Mouse (Mus musculus) embryonic facial prominence, embryonic 14.5 days (tissue): ENCODE results near the gene Col6a2. TPM values are rescaled to one million over a fixed set of nuclear protein-coding genes. Genes with fewer than 3 reads are reported as not detected.

Experiments
- ATAC-seq: fragments of 200-750 bp; cut with Nextera tagmentation; 2 replicates; pipeline ENCODE4 v1.8.0; 2017; ENCODE audit warnings: low read depth, moderate number of reproducible peaks, moderate TSS enrichment
- DNase-seq: peaks from one replicate; pipeline ENCODE4 v3.0.0-alpha.2; 2015; ENCODE audit warnings: low spot score
- H3K27ac ChIP-seq: fragments of 300-500 bp; sonication (generic); replicated peaks from 2 replicates; pipeline ENCODE4 v1.5.1; 2014; ENCODE audit warnings: low read depth, mild to moderate bottlenecking, low read length, moderate library complexity
- H3K27me3 ChIP-seq: fragments of 300-500 bp; sonication (generic); replicated peaks from 2 replicates; pipeline ENCODE4 v1.6.1; 2014; ENCODE audit warnings: low read length; ENCODE audit not compliant: control insufficient read depth, insufficient read depth
- H3K36me3 ChIP-seq: fragments of 300-500 bp; sonication (generic); 2 replicates; pipeline ENCODE4 v1.6.1; 2014; ENCODE audit warnings: low read length, mixed read lengths; ENCODE audit not compliant: control insufficient read depth, insufficient read depth
- H3K4me1 ChIP-seq: fragments of 300-500 bp; sonication (generic); 2 replicates; pipeline ENCODE4 v1.6.1; 2014; ENCODE audit warnings: antibody characterized with exemption, low read length; ENCODE audit not compliant: control insufficient read depth, insufficient read depth
- H3K4me2 ChIP-seq: fragments of 300-500 bp; sonication (generic); 2 replicates; pipeline ENCODE4 v1.6.1; 2014; ENCODE audit warnings: low read depth, mild to moderate bottlenecking, low read length, moderate library complexity, mixed read lengths
- H3K4me3 ChIP-seq: fragments of 300-500 bp; sonication (generic); 2 replicates; pipeline ENCODE4 v1.5.1; 2014; ENCODE audit warnings: low read depth, mild to moderate bottlenecking, low read length
- H3K9ac ChIP-seq: fragments of 300-500 bp; sonication (generic); 2 replicates; pipeline ENCODE4 v1.6.1; 2014; ENCODE audit warnings: low read depth, mild to moderate bottlenecking, low read length, moderate library complexity, mixed read lengths
- H3K9me3 ChIP-seq: fragments of 300-500 bp; sonication (generic); 2 replicates; pipeline ENCODE4 v1.6.1; 2016; ENCODE audit warnings: low read length; ENCODE audit not compliant: control insufficient read depth
- WGBS: fragments of 180-500 bp; shearing (Covaris S2); extraction: QIAGEN DNeasy Blood & Tissue Kit; methylation state at CpG from one replicate; pipeline ENCODE4 v1.1.7; 2014; 5-methylcytosine and 5-hydroxymethylcytosine counted together
- polyA plus RNA-seq: library from polyadenylated mRNA; unstranded; fragments of >200 nt; fragmentation: Nextera tagmentation; extraction: Ambion mirVana; gene quantifications from 2 replicates; pipeline ENCODE4 v1.2.1, GENCODE M21; 2014

The Col6a2 gene
- polyA plus RNA-seq, 1 experiment from 2014 or later: 243 TPM

- no peaks in the 10 kb centered on the region for H3K9me3 ChIP-seq
- DNase-seq: peak; percentile 94
- 43% methylated on average over 11 of the region's 11 CpGs for WGBS
- H3K27ac ChIP-seq: peak overlapping the region; percentile 88
- H3K4me1 ChIP-seq: peaks cover 31% of the 10 kb centered on the region
- peak overlapping the region; percentile 23 for H3K4me2 ChIP-seq
- H3K9ac ChIP-seq: no peak overlapping the region
- peak; percentile 85 for ATAC-seq
- no peak overlapping the region for H3K4me3 ChIP-seq
- no peaks in the 10 kb centered on the region for H3K27me3 ChIP-seq
- H3K36me3 ChIP-seq: no peaks in the 10 kb centered on the region
These were observed 30.2 kb upstream of the Col6a2 start for GRCm38 (mm10) chr10:76653345-76654336.

GRCm38 (mm10) chr10:76650662-76651342, 27.4 kb upstream of the Col6a2 start:
- ATAC-seq: peak; percentile 76

GRCm38 (mm10) chr10:76648738-76649137, 25.3 kb upstream of the Col6a2 start:
- Histone ChIP-seq H3K9ac (no peak overlapping the region), H3K4me1 (peaks cover 29% of the 10 kb centered on the region), H3K36me3 (no peaks in the 10 kb centered on the region), H3K9me3 (no peaks in the 10 kb centered on the region), H3K27ac (no peak overlapping the region), H3K27me3 (no peaks in the 10 kb centered on the region), H3K4me2 (no peak overlapping the region), H3K4me3 (no peak overlapping the region)
- 93% methylated on average over 10 of the region's 10 CpGs for WGBS
- DNase-seq (no peak), ATAC-seq (no peak)

More at GRCm38 (mm10) chr10:76650662-76651342, 27.4 kb upstream of the Col6a2 start:
- H3K27ac ChIP-seq: peak overlapping the region; percentile 69
- no peaks in the 10 kb centered on the region for H3K27me3 ChIP-seq
- 22% methylated on average over 12 of the region's 12 CpGs for WGBS
- no peak overlapping the region; the same call in 1 of the 2 replicates for H3K4me2 ChIP-seq
- H3K4me3 ChIP-seq: no peak overlapping the region
- DNase-seq: peak; percentile 87
- H3K9me3 ChIP-seq: no peaks in the 10 kb centered on the region
- peaks cover 31% of the 10 kb centered on the region for H3K4me1 ChIP-seq
- H3K36me3 ChIP-seq: no peaks in the 10 kb centered on the region
- H3K9ac ChIP-seq: no peak overlapping the region

- Histone ChIP-seq H3K36me3 (no peaks in the 10 kb centered on the region), H3K4me3 (no peak overlapping the region), H3K4me2 (no peak overlapping the region), H3K9me3 (no peaks in the 10 kb centered on the region), H3K27me3 (no peaks in the 10 kb centered on the region), H3K9ac (no peak overlapping the region), H3K27ac (no peak overlapping the region), H3K4me1 (peaks cover 30% of the 10 kb centered on the region)
- ATAC-seq (no peak), DNase-seq (no peak)
- 69% methylated on average over 3 of the region's 3 CpGs for WGBS
These were observed 24.0 kb upstream of the Col6a2 start for GRCm38 (mm10) chr10:76647390-76647789.

GRCm38 (mm10) chr10:76645686-76646085, 22.3 kb upstream of the Col6a2 start:
- Histone ChIP-seq H3K9me3 (no peaks in the 10 kb centered on the region), H3K36me3 (no peaks in the 10 kb centered on the region), H3K4me2 (no peak overlapping the region), H3K4me1 (peaks cover 24% of the 10 kb centered on the region), H3K4me3 (no peak overlapping the region), H3K27ac (no peak overlapping the region), H3K9ac (no peak overlapping the region), H3K27me3 (no peaks in the 10 kb centered on the region)
- WGBS: 80% methylated on average over 4 of the region's 4 CpGs
- DNase-seq: no peak
- ATAC-seq: no peak

GRCm38 (mm10) chr10:76645066-76645465, 21.6 kb upstream of the Col6a2 start:
- peaks cover 21% of the 10 kb centered on the region for H3K4me1 ChIP-seq
- no peaks in the 10 kb centered on the region for H3K27me3 ChIP-seq
- no peaks in the 10 kb centered on the region for H3K9me3 ChIP-seq
- no peak overlapping the region for H3K27ac ChIP-seq
- H3K9ac ChIP-seq: no peak overlapping the region
- no peak overlapping the region for H3K4me2 ChIP-seq
- H3K4me3 ChIP-seq: no peak overlapping the region
- DNase-seq (no peak), ATAC-seq (no peak)
- H3K36me3 ChIP-seq: no peaks in the 10 kb centered on the region

- Histone ChIP-seq H3K36me3 (no peaks in the 10 kb centered on the region), H3K9ac (no peak overlapping the region), H3K9me3 (no peaks in the 10 kb centered on the region), H3K4me3 (no peak overlapping the region), H3K27ac (peak overlapping the region; percentile 93), H3K4me2 (no peak overlapping the region), H3K27me3 (no peaks in the 10 kb centered on the region), H3K4me1 (peaks cover 19% of the 10 kb centered on the region)
- 79% methylated on average over 4 of the region's 4 CpGs for whole genome bisulfite sequencing
- ATAC-seq (no peak), DNase-seq (no peak)
These were observed 20.6 kb upstream of the Col6a2 start for GRCm38 (mm10) chr10:76643999-76644398.

GRCm38 (mm10) chr10:76643446-76643845, 20.0 kb upstream of the Col6a2 start:
- no peaks in the 10 kb centered on the region for H3K36me3 ChIP-seq
- peak overlapping the region; percentile 93 for H3K27ac ChIP-seq
- H3K27me3 ChIP-seq: no peaks in the 10 kb centered on the region
- H3K9me3 ChIP-seq: no peaks in the 10 kb centered on the region
- H3K4me3 ChIP-seq: no peak overlapping the region
- ATAC-seq (peak; percentile 55), DNase-seq (no peak)
- WGBS: 55% methylated on average over 9 of the region's 9 CpGs
- H3K9ac ChIP-seq: no peak overlapping the region
- H3K4me1 ChIP-seq: peaks cover 19% of the 10 kb centered on the region
- H3K4me2 ChIP-seq: no peak overlapping the region
